Mouse (Mus musculus) thymus, adult 2 months (tissue): Measurements from ENCODE around the gene Pgm2.

Source experiments
- CTCF ChIP-seq: fragments of 200-500 bp; IDR thresholded peaks from 2 replicates; pipeline ENCODE4 v1.5.1; 2012; ENCODE audit warnings: mild to moderate bottlenecking, control low read depth, low read length, moderate library complexity, borderline replicate concordance; ENCODE audit not compliant: control insufficient read depth, poor library complexity, insufficient read depth; ENCODE audit errors: extremely low read depth
- POLR2A ChIP-seq: fragments of 200-500 bp; IDR thresholded peaks from 2 replicates; pipeline ENCODE4 v1.6.1; 2012; ENCODE audit warnings: mild to moderate bottlenecking, low read length, control low read depth, moderate library complexity; ENCODE audit not compliant: control insufficient read depth, poor library complexity, insufficient read depth; ENCODE audit errors: extremely low read depth

GRCm38 (mm10) chr5:64159065-64159780 lies 66.5 kb downstream of the Pgm2 start:
- TF ChIP-seq POLR2A (no peak), CTCF (no peak)
